In genomic region chr9:108244984-108245383, GRCm38 (mm10) we compare ENCODE assay signal across 1 mouse cellular context.
TF ChIP-seq lines count a peak whose summit lies in the region.

No protein-coding gene starts in this region.

TF ChIP-seq in CH12.LX, 34 proteins besides CTCF, POLR2A, EP300 and RAD21:
- TF ChIP-seq SMC3 (IDR thresholded peaks at IDR 0.05; ENCODE audit: low read depth, low read length) (peak; percentile 57), BHLHE40 (IDR thresholded peaks at IDR 0.05; ENCODE audit: low read depth, low read length) (no peak)
